In the genomic region with DNA sequence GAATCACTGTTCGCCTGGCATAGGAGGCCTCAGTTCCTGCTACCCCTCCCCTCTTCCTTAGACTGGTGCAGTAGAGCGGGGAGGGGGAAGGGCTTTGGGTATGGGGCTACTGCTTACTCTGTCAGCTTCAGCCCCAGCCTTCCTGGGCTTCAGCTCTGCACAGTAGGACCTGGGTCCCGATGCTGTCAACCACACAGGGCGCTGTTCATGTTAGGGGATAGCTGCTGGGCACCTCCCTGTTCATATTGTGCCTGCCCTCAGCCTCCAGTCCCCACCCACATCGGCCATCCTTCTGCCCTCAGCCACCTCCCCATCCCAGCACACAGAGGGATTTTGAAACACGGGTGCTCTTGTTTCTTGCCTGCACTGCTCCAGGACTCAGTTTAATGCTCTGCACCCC, we compare ENCODE assay signal across 9 mouse cellular contexts.
DNase-seq lines count a peak whose midpoint lies in the region; ATAC-seq and TF ChIP-seq lines count a peak whose summit lies in the region.
"Had no signal": no experiment of that assay in that cellular context is flagged by ENCODE, and none has a peak within 500 bp of the region (broad histone marks: within the 10 kb centered on the region; RNA-seq: fewer than 3 reads in every experiment).

No protein-coding gene starts in this region.

- H3K27ac ChIP-seq in liver, embryonic 13.5 days, result 0 out of 2 replicates have a peak overlapping the region, but pooled peaks have one; percentile 11
- H3K27ac ChIP-seq in stomach, embryonic 16.5 days (ENCODE audit: low read length), result 0 out of 2 replicates have a peak overlapping the region, but pooled peaks have one; percentile 24
- H3K27ac ChIP-seq in left cerebral cortex, adult 2 months, result no peak overlapping the region

- no peak for TF ChIP-seq CTCF in left cerebral cortex, adult 2 months (IDR thresholded peaks at IDR 0.05)

- H3K4me3 ChIP-seq in megakaryocyte, embryonic 14.5 days (replicated peaks), result peak overlapping the region; percentile 21
- no peak overlapping the region for H3K4me3 ChIP-seq in liver, embryonic 13.5 days (replicated peaks)
- H3K4me3 ChIP-seq in stomach, embryonic 16.5 days (replicated peaks; ENCODE audit: low read length), result no peak overlapping the region
- no peak overlapping the region for H3K4me3 ChIP-seq in left cerebral cortex, adult 2 months

- peak; percentile 26 for DNase-seq in embryo, embryonic 10 days (ENCODE audit: low spot score)
- DNase-seq in embryo, embryonic 9.5 days (ENCODE audit: extremely low spot score), result no peak
- no peak for DNase-seq in liver, embryonic 13.5 days
- no peak for DNase-seq in urinary bladder, adult 18-20 months (ENCODE audit: low spot score in 2 of 2)
- DNase-seq in left cerebral cortex, adult 2 months (ENCODE audit: extremely low spot score in 1 of 2, low spot score in 2 of 2), result no peak
- DNase-seq: spleen, adult 18-20 months had no signal

- WGBS in liver, embryonic 13.5 days (ENCODE audit: insufficient replicate concordance), result 28% methylated on average over 6 of the region's 6 CpGs
- 36% methylated on average over 6 of the region's 6 CpGs for WGBS in stomach, embryonic 16.5 days

- H3K4me1 ChIP-seq in megakaryocyte, embryonic 14.5 days, result peaks cover 31% of the 10 kb centered on the region
- peaks cover 34% of the 10 kb centered on the region for H3K4me1 ChIP-seq in liver, embryonic 13.5 days (replicated peaks)
- H3K4me1 ChIP-seq in stomach, embryonic 16.5 days (ENCODE audit: control insufficient read depth, insufficient read depth, low read length), result peaks cover 11% of the 10 kb centered on the region

- no peaks in the 10 kb centered on the region for H3K36me3 ChIP-seq in megakaryocyte, embryonic 14.5 days (replicated peaks; ENCODE audit: low read length)
- H3K36me3 ChIP-seq in liver, embryonic 13.5 days, result no peaks in the 10 kb centered on the region
- H3K36me3 ChIP-seq in stomach, embryonic 16.5 days (ENCODE audit: control insufficient read depth, insufficient read depth, low read length), result no peaks in the 10 kb centered on the region

- H3K9ac ChIP-seq in liver, embryonic 13.5 days, result no peak overlapping the region
- no peak overlapping the region for H3K9ac ChIP-seq in stomach, embryonic 16.5 days (ENCODE audit: low read length)

- peaks cover 69% of the 10 kb centered on the region for H3K27me3 ChIP-seq in megakaryocyte, embryonic 14.5 days (replicated peaks)
- H3K27me3 ChIP-seq in liver, embryonic 13.5 days, result 0 out of 2 replicates have a peak, but pooled peaks cover 3% of the 10 kb centered on the region
- H3K27me3 ChIP-seq in stomach, embryonic 16.5 days (ENCODE audit: control insufficient read depth, insufficient read depth, low read length), result no peaks in the 10 kb centered on the region

- intact Hi-C loops in left cerebral cortex, adult 2 months (cut with DNase I), result no loop called here

- H3K9me3 ChIP-seq in megakaryocyte, embryonic 14.5 days, result no peaks in the 10 kb centered on the region
- no peaks in the 10 kb centered on the region for H3K9me3 ChIP-seq in liver, embryonic 13.5 days (replicated peaks)
- H3K9me3 ChIP-seq in stomach, embryonic 16.5 days (replicated peaks; ENCODE audit: control insufficient read depth, low read length), result no peaks in the 10 kb centered on the region

- peak overlapping the region; percentile 12; the same call in 1 of the 2 replicates for H3K4me2 ChIP-seq in liver, embryonic 13.5 days
- H3K4me2 ChIP-seq in stomach, embryonic 16.5 days (ENCODE audit: low read depth, low read length), result peak overlapping the region; percentile 9; the same call in 1 of the 2 replicates

- ATAC-seq in megakaryocyte, adult 5-6 weeks (ENCODE audit: poor library complexity, severe bottlenecking), result no peak
- ATAC-seq in liver, embryonic 13.5 days (ENCODE audit: low read depth), result peak; percentile 54
- ATAC-seq in stomach, embryonic 16.5 days (ENCODE audit: insufficient read depth, low FRiP score), result peak; percentile 27
